Mouse (Mus musculus) cerebellum, adult 2 months (tissue): Measurements from ENCODE around the gene Loxl3.

Source experiments
- CTCF ChIP-seq: fragments of 200-500 bp; IDR thresholded peaks from 2 replicates; pipeline ENCODE4 v1.5.1; 2011; ENCODE audit warnings: low read depth, mild to moderate bottlenecking, control low read depth, low read length, moderate library complexity, borderline replicate concordance; ENCODE audit not compliant: insufficient read depth
- POLR2A ChIP-seq: fragments of 200-500 bp; IDR thresholded peaks from 2 replicates; pipeline ENCODE4 v1.6.1; 2011; ENCODE audit warnings: low read length, control low read depth, borderline replicate concordance; ENCODE audit not compliant: insufficient read depth

DNA sequence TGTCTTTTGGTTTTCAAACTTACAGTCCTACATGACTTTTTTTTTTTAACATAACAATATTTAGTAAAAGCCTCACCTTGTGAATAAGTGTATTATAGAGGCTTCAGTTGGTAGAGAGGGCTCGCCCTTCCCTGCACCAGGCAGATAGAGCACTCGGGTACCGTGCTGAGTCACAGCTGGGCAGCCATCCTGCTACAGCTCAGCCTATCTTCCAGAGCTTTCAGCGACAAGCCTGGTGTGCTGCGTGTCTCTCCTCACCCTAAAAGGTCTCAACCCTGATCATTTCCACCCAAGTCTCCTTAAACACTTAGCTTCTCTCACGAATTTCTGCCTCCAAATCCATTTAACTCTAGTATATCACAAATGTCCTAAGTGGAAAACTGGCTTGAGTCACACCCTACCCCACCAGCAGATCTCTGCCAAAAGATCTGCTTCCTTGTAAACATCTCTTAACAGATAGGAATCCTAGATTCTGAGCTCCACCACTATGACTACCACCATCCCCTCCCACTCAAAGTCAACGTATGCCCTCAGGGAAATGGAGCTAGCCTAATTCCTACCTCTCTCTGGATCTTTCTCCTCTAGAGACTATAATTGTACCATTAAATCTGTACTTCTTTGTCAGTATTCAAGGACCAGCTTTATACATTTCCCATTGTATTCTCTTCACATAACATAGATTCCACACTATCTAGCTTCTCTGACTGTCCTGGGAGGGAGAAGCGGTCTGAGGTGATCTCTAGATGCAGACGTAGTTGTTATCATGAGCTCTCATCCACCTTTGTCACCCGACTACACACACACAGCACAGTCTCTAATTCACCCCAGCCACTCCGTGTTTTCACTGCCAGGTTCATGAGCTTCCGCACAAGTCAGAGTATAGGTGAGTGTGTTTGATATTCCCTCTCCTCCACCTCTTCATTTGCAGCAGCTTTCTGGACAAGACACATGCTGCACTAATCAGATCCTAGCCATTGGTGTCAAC lies 19.2 kb upstream of the Loxl3 start:
- TF ChIP-seq CTCF: no peak
- no peak for TF ChIP-seq POLR2A
